Mouse (Mus musculus) lung, postnatal 0 days (tissue): Measurements from ENCODE around the gene Zranb3. TPM values are rescaled to one million over a fixed set of nuclear protein-coding genes. Genes with fewer than 3 reads are reported as not detected.
A peak's percentile ranks its signal among the peaks of the same experiment; 100 is the strongest.
"Not testable (repeated sequence)": the region's sequence is repeated elsewhere in the genome, so short reads cannot be mapped to it uniquely, and the experiment has no call there.

Source experiments
- ATAC-seq: fragments of 200-750 bp; cut with Nextera tagmentation; 2 replicates; pipeline ENCODE4 v1.8.0; 2017; ENCODE audit warnings: moderate library complexity
- DNase-seq: peaks from one replicate; pipeline ENCODE4 v3.0.0-alpha.2; 2016; ENCODE audit warnings: low spot score
- H3K27ac ChIP-seq: fragments of 300-500 bp; sonication (generic); 2 replicates; pipeline ENCODE4 v1.5.1; 2014; ENCODE audit warnings: antibody characterized with exemption, mild to moderate bottlenecking, low read length, mixed read lengths
- H3K27me3 ChIP-seq: fragments of 300-500 bp; sonication (generic); replicated peaks from 2 replicates; pipeline ENCODE4 v1.6.1; 2014; ENCODE audit warnings: low read length, mixed read lengths; ENCODE audit not compliant: insufficient read depth
- H3K36me3 ChIP-seq: fragments of 300-500 bp; sonication (generic); 2 replicates; pipeline ENCODE4 v1.6.1; 2014; ENCODE audit warnings: low read length, mixed read lengths; ENCODE audit not compliant: insufficient read depth
- H3K4me1 ChIP-seq: fragments of 300-500 bp; sonication (generic); 2 replicates; pipeline ENCODE4 v1.6.1; 2014; ENCODE audit warnings: antibody characterized with exemption, low read depth, low read length, mixed read lengths; ENCODE audit not compliant: insufficient read depth
- H3K4me2 ChIP-seq: fragments of 300-500 bp; sonication (generic); replicated peaks from 2 replicates; pipeline ENCODE4 v1.6.1; 2014; ENCODE audit warnings: low read depth, mild to moderate bottlenecking, low read length, moderate library complexity, mixed read lengths
- H3K4me3 ChIP-seq: fragments of 300-500 bp; sonication (generic); 2 replicates; pipeline ENCODE4 v1.5.1; 2014; ENCODE audit warnings: low read depth, low read length
- H3K9ac ChIP-seq: fragments of 300-500 bp; sonication (generic); replicated peaks from 2 replicates; pipeline ENCODE4 v1.6.1; 2014; ENCODE audit warnings: low read depth, mild to moderate bottlenecking
- H3K9me3 ChIP-seq: fragments of 300-500 bp; sonication (generic); 2 replicates; pipeline ENCODE4 v1.6.1; 2016; ENCODE audit warnings: low read length, mixed read lengths
- CTCF ChIP-seq: IDR thresholded peaks from 2 replicates; pipeline ENCODE4 v1.5.1; 2016; ENCODE audit warnings: antibody characterized with exemption, mild to moderate bottlenecking
- EP300 ChIP-seq: IDR thresholded peaks from 2 replicates; pipeline ENCODE4 v1.6.1; 2016; ENCODE audit warnings: antibody characterized with exemption, mild to moderate bottlenecking, control low read depth
- WGBS: fragments of 180-500 bp; shearing (Covaris S2); extraction: QIAGEN DNeasy Blood & Tissue Kit; methylation state at CpG from one replicate; pipeline ENCODE4 v1.1.7; 2014; 5-methylcytosine and 5-hydroxymethylcytosine counted together
- polyA plus RNA-seq: library from polyadenylated mRNA; unstranded; fragments of >200 nt; fragmentation: Nextera tagmentation; extraction: Ambion mirVana; gene quantifications from 2 replicates; pipeline ENCODE4 v1.2.1, GENCODE M21; 2015

Gene Zranb3
- polyA plus RNA-seq, 1 experiment from 2014 or later, result 1.0 TPM

DNA sequence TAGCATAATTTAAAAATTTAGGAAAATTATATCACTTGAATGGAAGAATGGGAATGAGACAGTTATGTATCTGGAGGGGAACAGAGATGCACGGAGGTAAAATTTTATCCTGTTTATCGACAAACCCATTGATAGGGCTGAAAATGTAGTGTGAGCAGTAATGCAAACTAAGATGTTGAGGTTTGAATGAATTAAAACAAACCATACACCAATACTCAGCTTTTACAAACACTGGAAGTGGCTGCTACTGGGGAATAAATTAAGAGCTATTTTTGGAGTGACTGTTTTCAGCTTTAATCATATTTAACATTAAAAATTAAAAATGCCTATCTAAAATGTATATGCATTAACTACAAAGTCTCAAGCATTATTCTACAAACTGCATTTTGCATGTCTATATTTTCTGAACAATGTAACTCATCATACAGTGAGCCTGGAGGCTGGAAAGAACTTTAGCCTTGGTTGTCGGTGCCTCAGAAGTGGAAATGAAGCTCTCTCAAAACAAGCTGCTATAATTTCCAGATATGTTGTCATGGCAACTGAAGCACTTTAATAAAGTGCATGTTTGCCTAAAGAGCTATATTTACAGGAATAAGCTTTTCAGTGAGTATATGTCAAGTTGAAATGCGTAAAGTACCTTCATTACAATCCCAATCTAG, 99.0 kb downstream of the Zranb3 start:
- Histone ChIP-seq H3K27me3 (no peaks in the 10 kb centered on the region), H3K9me3 (no peaks in the 10 kb centered on the region), H3K27ac (no peak overlapping the region), H3K36me3 (no peaks in the 10 kb centered on the region), H3K4me2 (no peak overlapping the region), H3K9ac (no peak overlapping the region), H3K4me3 (no peak overlapping the region), H3K4me1 (no peaks in the 10 kb centered on the region)
- DNase-seq (peak; percentile 22), ATAC-seq (peak; percentile 38)
- TF ChIP-seq CTCF (no peak), EP300 (no peak)
- WGBS, result 72% methylated on average over 4 of the region's 4 CpGs

DNA sequence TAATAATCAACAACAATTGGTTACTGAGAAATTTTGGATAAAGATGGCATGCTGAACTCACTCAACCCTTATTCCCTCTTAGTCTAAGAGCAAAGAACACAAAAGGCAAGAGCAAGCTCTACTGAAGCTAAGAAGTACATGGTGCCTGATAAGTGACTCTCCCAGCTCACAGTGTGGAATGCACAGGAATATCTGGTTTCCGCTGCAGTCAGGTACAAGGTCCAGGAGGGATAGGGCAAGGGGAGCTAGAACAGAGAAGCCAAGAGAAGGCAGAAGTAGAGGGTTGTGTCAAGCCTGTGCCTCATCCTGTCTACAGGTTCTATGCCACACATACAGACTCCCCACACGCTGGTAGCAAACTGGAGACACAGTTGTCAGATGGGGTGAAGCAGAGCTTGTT, 100.7 kb downstream of the Zranb3 start:
- Histone ChIP-seq H3K9ac (no peak overlapping the region), H3K4me1 (no peaks in the 10 kb centered on the region), H3K27me3 (no peaks in the 10 kb centered on the region), H3K4me3 (no peak overlapping the region), H3K27ac (no peak overlapping the region), H3K9me3 (no peaks in the 10 kb centered on the region), H3K4me2 (no peak overlapping the region), H3K36me3 (no peaks in the 10 kb centered on the region)
- DNase-seq (peak; percentile 25), ATAC-seq (no peak; the same call in 1 of the 2 replicates)
- WGBS, result 61% methylated on average over 2 of the region's 2 CpGs
- TF ChIP-seq CTCF (no peak), EP300 (no peak)

DNA sequence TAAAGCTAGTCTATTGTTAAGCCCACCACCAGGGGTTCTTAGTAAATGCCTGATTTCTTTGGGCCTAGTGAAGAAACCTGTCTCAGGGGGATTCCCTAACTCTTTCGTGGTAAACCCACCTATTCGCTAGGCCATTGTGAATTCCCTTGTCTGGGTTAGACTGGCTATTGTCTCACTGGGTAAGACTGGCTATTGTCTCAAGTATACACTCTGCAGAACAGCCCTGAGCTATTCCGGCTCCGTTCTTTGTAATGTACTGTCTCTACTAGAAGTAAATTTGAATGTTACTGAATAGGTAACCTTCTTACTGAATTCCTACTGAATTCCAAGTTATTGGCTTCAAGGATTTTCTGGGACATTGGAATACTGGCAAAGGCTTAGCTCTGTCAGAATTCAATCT, 101.9 kb downstream of the Zranb3 start:
- DNase-seq, H3K9me3 ChIP-seq, H3K27me3 ChIP-seq, H3K36me3 ChIP-seq, ATAC-seq, H3K9ac ChIP-seq, H3K4me2 ChIP-seq, H3K27ac ChIP-seq, H3K4me3 ChIP-seq, H3K4me1 ChIP-seq: not testable (repeated sequence)
- WGBS, result 93% methylated on average over 4 of the region's 4 CpGs

DNA sequence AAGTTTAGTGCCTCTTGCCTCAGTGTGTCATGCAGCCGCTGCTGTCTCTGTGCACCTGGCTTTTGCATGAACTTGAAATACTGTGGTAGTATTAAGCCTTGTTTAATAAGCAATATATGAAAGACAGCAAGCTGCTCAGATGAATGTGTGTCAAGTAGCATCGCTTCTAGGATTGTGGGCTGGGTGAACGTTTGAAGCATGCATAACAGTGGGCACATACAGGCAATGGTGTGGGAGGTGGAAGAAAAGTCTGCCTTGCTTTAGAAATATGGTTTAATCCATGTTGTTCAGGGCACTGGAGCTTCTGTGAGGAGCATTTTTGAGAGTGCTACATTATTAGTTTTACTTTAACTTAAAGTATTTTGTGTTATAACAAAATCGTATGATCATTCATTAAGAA, 109.0 kb downstream of the Zranb3 start:
- no peak for TF ChIP-seq CTCF
- TF ChIP-seq EP300, result no peak
- Histone ChIP-seq H3K27ac (no peak overlapping the region), H3K4me3 (no peak overlapping the region), H3K4me2 (no peak overlapping the region), H3K27me3 (no peaks in the 10 kb centered on the region), H3K36me3 (no peaks in the 10 kb centered on the region), H3K4me1 (no peaks in the 10 kb centered on the region; the same call in 1 of the 2 replicates), H3K9me3 (no peaks in the 10 kb centered on the region), H3K9ac (no peak overlapping the region)
- 91% methylated on average over 4 of the region's 4 CpGs for WGBS
- ATAC-seq (no peak), DNase-seq (no peak)

- WGBS, result 52% methylated on average over 9 of the region's 9 CpGs
- Histone ChIP-seq H3K27me3 (no peaks in the 10 kb centered on the region), H3K9me3 (no peaks in the 10 kb centered on the region), H3K9ac (no peak overlapping the region), H3K4me3 (no peak overlapping the region), H3K4me2 (no peak overlapping the region), H3K27ac (no peak overlapping the region), H3K4me1 (no peaks in the 10 kb centered on the region; the same call in 1 of the 2 replicates), H3K36me3 (no peaks in the 10 kb centered on the region)
- TF ChIP-seq EP300 (no peak), CTCF (0 out of 2 replicates have a peak, but pooled peaks have one; percentile 8)
- DNase-seq, result peak; percentile 54
- peak; percentile 72 for ATAC-seq
Observed at GRCm38 (mm10) chr1:127989876-127990731, 112.7 kb downstream of the Zranb3 start.

DNA sequence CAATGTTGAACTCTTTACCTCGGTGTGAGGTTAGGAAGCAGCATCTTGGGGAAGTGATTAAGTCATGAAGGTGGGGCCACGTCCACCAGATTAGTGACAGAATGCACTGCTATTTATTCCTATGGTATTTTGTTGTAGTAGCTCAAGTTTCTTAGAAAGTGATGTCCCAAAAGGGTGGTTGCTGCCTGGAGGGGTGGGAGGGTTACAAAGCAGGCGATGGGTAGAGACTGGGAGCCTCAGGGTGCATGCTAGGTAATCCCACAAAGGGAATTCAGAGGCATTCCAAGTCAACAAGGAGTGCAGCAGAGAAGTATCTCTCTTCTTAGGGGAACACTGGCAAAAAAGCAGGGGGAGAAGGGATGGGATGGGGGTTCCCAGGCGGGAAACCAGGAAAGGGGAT, 113.5 kb downstream of the Zranb3 start:
- no peak for TF ChIP-seq EP300
- no peak for TF ChIP-seq CTCF
- Histone ChIP-seq H3K9ac (no peak overlapping the region), H3K27me3 (no peaks in the 10 kb centered on the region), H3K27ac (no peak overlapping the region), H3K9me3 (no peaks in the 10 kb centered on the region), H3K4me3 (no peak overlapping the region), H3K4me2 (no peak overlapping the region), H3K36me3 (no peaks in the 10 kb centered on the region), H3K4me1 (no peaks in the 10 kb centered on the region; the same call in 1 of the 2 replicates)
- DNase-seq, result no peak
- WGBS, result 71% methylated on average over 4 of the region's 4 CpGs
- ATAC-seq, result no peak
